Mouse (Mus musculus) embryonic facial prominence, embryonic 12.5 days (tissue): ENCODE measurements around the gene Ptk6. TPM values are rescaled to one million over a fixed set of nuclear protein-coding genes. Genes with fewer than 3 reads are reported as not detected.
A peak's percentile ranks its signal among the peaks of the same experiment; 100 is the strongest.

Source experiments
- ATAC-seq: fragments of 200-750 bp; cut with Nextera tagmentation; 2 replicates; pipeline ENCODE4 v1.8.0; 2017; ENCODE audit not compliant: insufficient number of reproducible peaks, insufficient read depth, low FRiP score, low TSS enrichment
- H3K27ac ChIP-seq: fragments of 300-500 bp; sonication (generic); 2 replicates; pipeline ENCODE4 v1.5.1; 2016; ENCODE audit warnings: mild to moderate bottlenecking
- H3K27me3 ChIP-seq: fragments of 300-500 bp; sonication (generic); 2 replicates; pipeline ENCODE4 v1.6.1; 2016; ENCODE audit warnings: mild to moderate bottlenecking, moderate library complexity
- H3K36me3 ChIP-seq: fragments of 300-500 bp; sonication (generic); 2 replicates; pipeline ENCODE4 v1.6.1; 2016; ENCODE audit warnings: mild to moderate bottlenecking
- H3K4me1 ChIP-seq: fragments of 300-500 bp; sonication (generic); 2 replicates; pipeline ENCODE4 v1.6.1; 2016
- H3K4me2 ChIP-seq: fragments of 300-500 bp; sonication (generic); replicated peaks from 2 replicates; pipeline ENCODE4 v1.6.1; 2016; ENCODE audit warnings: mild to moderate bottlenecking, moderate library complexity
- H3K4me3 ChIP-seq: fragments of 300-500 bp; sonication (generic); 2 replicates; pipeline ENCODE4 v1.5.1; 2016; ENCODE audit warnings: mild to moderate bottlenecking
- H3K9ac ChIP-seq: fragments of 300-500 bp; sonication (generic); 2 replicates; pipeline ENCODE4 v1.6.1; 2016; ENCODE audit warnings: mild to moderate bottlenecking, moderate library complexity
- H3K9me3 ChIP-seq: fragments of 300-500 bp; sonication (generic); 2 replicates; pipeline ENCODE4 v1.6.1; 2016; ENCODE audit warnings: mild to moderate bottlenecking, moderate library complexity
- WGBS: fragments of 180-500 bp; shearing (Covaris S2); methylation state at CpG from one replicate; pipeline ENCODE4 v1.1.7; 2016; 5-methylcytosine and 5-hydroxymethylcytosine counted together
- polyA plus RNA-seq: library from polyadenylated mRNA; unstranded; fragments of >200 nt; fragmentation: Nextera tagmentation; extraction: Ambion mirVana; gene quantifications from 2 replicates; pipeline ENCODE4 v1.2.1, GENCODE M21; 2016

The Ptk6 gene
- polyA plus RNA-seq, 1 experiment from 2014 or later, result not detected

- Histone ChIP-seq H3K36me3 (no peaks in the 10 kb centered on the region), H3K27ac (no peak overlapping the region), H3K27me3 (peaks cover 46% of the 10 kb centered on the region), H3K4me2 (no peak overlapping the region), H3K4me1 (peaks cover 6% of the 10 kb centered on the region; the same call in 1 of the 2 replicates), H3K9ac (no peak overlapping the region), H3K9me3 (no peaks in the 10 kb centered on the region), H3K4me3 (no peak overlapping the region)
- WGBS, result 68% methylated on average over 6 of the region's 6 CpGs
- no peak for ATAC-seq
Measured at GRCm38 (mm10) chr2:181157716-181158302, 44.8 kb downstream of the Ptk6 start.

DNA sequence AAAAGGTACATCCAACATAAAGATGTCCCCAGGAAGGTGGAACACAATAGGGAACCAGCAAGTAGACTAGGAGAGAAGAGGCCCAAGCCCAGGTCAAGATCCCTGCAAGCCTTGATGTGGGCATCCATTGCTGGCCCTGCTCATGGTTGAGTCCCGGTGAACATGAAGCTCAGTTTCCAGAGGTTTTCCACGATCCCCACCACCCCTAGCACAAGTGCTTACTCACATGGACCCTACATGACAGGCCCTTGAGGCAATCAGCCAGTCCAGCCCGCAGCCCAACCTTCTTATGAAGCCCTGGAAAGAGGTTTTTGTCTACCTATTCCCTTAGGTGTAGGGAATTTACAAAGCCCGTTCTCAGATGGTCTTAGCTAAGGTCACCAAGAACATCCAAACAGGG, 45.4 kb downstream of the Ptk6 start:
- H3K4me2 ChIP-seq, result no peak overlapping the region; the same call in 1 of the 2 replicates
- no peak overlapping the region for H3K9ac ChIP-seq
- 80% methylated on average over 4 of the region's 4 CpGs for WGBS
- no peaks in the 10 kb centered on the region for H3K9me3 ChIP-seq
- no peak overlapping the region for H3K27ac ChIP-seq
- H3K4me1 ChIP-seq, result peaks cover 6% of the 10 kb centered on the region; the same call in 1 of the 2 replicates
- H3K4me3 ChIP-seq, result peak overlapping the region; percentile 28; the same call in 1 of the 2 replicates
- peaks cover 46% of the 10 kb centered on the region for H3K27me3 ChIP-seq
- no peaks in the 10 kb centered on the region for H3K36me3 ChIP-seq
- no peak for ATAC-seq

GRCm38 (mm10) chr2:181156248-181157121, 46.1 kb downstream of the Ptk6 start, which contains the start of gene Eef1a2:
Gene Eef1a2 (minus strand): TSS chr2:181157014.
- no peak within 1 kb of the TSS for H3K9ac ChIP-seq
- peaks cover 46% of the 10 kb centered on the region for H3K27me3 ChIP-seq
- no peaks in the 10 kb centered on the region for H3K9me3 ChIP-seq
- ATAC-seq, result no peak
- peak within 1 kb of the TSS; percentile 43 for H3K4me2 ChIP-seq
- peak within 1 kb of the TSS; percentile 28 for H3K4me3 ChIP-seq
- WGBS, result 3% methylated on average over 55 of the region's 55 CpGs
- no peak within 1 kb of the TSS for H3K27ac ChIP-seq
- no peaks in the 10 kb centered on the region for H3K36me3 ChIP-seq
- peaks cover 6% of the 10 kb centered on the region; the same call in 1 of the 2 replicates for H3K4me1 ChIP-seq

DNA sequence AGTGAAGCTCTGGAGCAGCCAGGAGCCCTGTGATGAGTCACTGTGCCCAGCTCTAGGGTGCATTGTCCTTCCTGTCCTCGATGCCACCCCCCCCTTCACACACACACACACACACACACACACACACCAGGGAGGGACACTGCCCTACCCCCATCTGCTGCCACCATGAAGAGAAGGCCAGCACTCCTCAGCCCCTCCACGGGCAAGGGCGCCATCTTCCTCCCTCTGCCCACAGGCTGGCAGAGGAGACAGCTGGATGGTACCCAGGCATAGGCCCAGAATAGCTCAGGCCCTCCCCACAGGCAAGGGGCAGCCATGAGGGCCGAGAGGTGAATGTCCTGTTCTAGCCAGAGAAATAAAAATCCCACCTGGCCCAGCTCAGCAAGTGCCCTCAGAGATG, 46.8 kb downstream of the Ptk6 start:
- WGBS, result 67% methylated on average over 4 of the region's 4 CpGs
- Histone ChIP-seq H3K27me3 (peaks cover 53% of the 10 kb centered on the region), H3K4me1 (peaks cover 6% of the 10 kb centered on the region; the same call in 1 of the 2 replicates), H3K36me3 (no peaks in the 10 kb centered on the region), H3K4me3 (0 out of 2 replicates have a peak overlapping the region, but pooled peaks have one; percentile 28), H3K9me3 (no peaks in the 10 kb centered on the region), H3K27ac (no peak overlapping the region), H3K4me2 (no peak overlapping the region), H3K9ac (no peak overlapping the region)
- ATAC-seq, result no peak

- no peaks in the 10 kb centered on the region for H3K36me3 ChIP-seq
- peaks cover 4% of the 10 kb centered on the region; the same call in 1 of the 2 replicates for H3K4me1 ChIP-seq
- WGBS, result 78% methylated on average over 8 of the region's 8 CpGs
- no peak overlapping the region for H3K9ac ChIP-seq
- no peaks in the 10 kb centered on the region for H3K9me3 ChIP-seq
- H3K27ac ChIP-seq, result no peak overlapping the region
- H3K4me2 ChIP-seq, result no peak overlapping the region
- no peak overlapping the region for H3K4me3 ChIP-seq
- no peak for ATAC-seq
- peaks cover 62% of the 10 kb centered on the region for H3K27me3 ChIP-seq
Measured at GRCm38 (mm10) chr2:181154831-181155415, 47.7 kb downstream of the Ptk6 start.

GRCm38 (mm10) chr2:181154361-181154760, 48.2 kb downstream of the Ptk6 start:
- no peak overlapping the region for H3K4me2 ChIP-seq
- no peaks in the 10 kb centered on the region for H3K9me3 ChIP-seq
- no peak overlapping the region for H3K9ac ChIP-seq
- H3K27me3 ChIP-seq, result peaks cover 68% of the 10 kb centered on the region
- 87% methylated on average over 3 of the region's 3 CpGs for WGBS
- H3K36me3 ChIP-seq, result no peaks in the 10 kb centered on the region
- no peak overlapping the region for H3K27ac ChIP-seq
- no peak for ATAC-seq
- H3K4me3 ChIP-seq, result no peak overlapping the region
- no peaks in the 10 kb centered on the region for H3K4me1 ChIP-seq

GRCm38 (mm10) chr2:181153837-181154236, 48.8 kb downstream of the Ptk6 start:
- no peaks in the 10 kb centered on the region for H3K9me3 ChIP-seq
- no peaks in the 10 kb centered on the region for H3K36me3 ChIP-seq
- H3K4me2 ChIP-seq, result no peak overlapping the region
- no peak overlapping the region for H3K9ac ChIP-seq
- no peaks in the 10 kb centered on the region for H3K4me1 ChIP-seq
- H3K27me3 ChIP-seq, result peaks cover 72% of the 10 kb centered on the region
- ATAC-seq, result no peak
- 4% methylated on average over 1 of the region's 1 CpGs for WGBS
- H3K27ac ChIP-seq, result no peak overlapping the region
- no peak overlapping the region for H3K4me3 ChIP-seq

DNA sequence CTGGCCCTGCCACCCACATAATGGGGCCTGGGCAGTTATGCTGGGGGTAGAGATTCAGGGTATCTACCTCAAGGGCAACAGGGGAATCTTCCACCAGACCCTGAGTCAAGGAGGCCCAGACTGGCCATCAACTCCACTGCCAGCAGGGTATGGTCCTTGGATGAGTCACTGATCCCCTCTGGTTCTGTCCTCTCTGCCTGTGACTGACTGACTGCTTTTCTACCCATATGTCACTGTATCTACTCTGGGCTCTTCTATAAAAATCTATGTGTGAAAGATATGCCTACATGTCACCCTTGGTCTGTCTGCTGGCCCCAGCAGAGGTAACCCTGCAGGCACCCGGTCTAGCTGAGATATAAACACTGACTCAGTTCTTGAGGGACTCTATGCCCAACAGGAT, 49.5 kb downstream of the Ptk6 start:
- H3K9me3 ChIP-seq, result no peaks in the 10 kb centered on the region
- peaks cover 6% of the 10 kb centered on the region for H3K4me1 ChIP-seq
- no peak for ATAC-seq
- H3K4me2 ChIP-seq, result no peak overlapping the region
- no peak overlapping the region for H3K9ac ChIP-seq
- H3K36me3 ChIP-seq, result no peaks in the 10 kb centered on the region
- no peak overlapping the region for H3K4me3 ChIP-seq
- H3K27ac ChIP-seq, result no peak overlapping the region
- H3K27me3 ChIP-seq, result peaks cover 73% of the 10 kb centered on the region
- WGBS, result 94% methylated on average over 1 of the region's 1 CpGs

DNA sequence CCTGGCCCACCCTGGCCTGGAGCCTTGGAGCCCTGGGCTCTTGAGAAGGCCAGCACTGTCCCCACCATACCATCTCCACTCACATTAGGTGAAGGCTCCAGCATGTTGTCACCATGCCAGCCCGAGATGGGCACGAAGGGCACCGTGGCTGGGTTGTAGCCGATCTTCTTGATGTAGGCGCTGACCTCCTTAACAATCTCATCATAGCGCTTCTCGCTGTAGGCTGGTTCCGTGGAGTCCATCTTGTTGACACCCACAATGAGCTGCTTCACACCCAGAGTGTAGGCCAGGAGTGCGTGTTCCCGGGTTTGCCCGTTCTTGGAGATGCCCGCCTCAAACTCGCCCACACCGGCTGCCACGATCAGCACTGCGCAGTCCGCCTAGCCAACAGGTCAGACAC, 49.9 kb downstream of the Ptk6 start:
- Histone ChIP-seq H3K36me3 (no peaks in the 10 kb centered on the region), H3K27me3 (peaks cover 73% of the 10 kb centered on the region), H3K4me2 (no peak overlapping the region), H3K4me1 (peaks cover 6% of the 10 kb centered on the region), H3K9ac (no peak overlapping the region), H3K4me3 (no peak overlapping the region), H3K9me3 (no peaks in the 10 kb centered on the region), H3K27ac (no peak overlapping the region)
- no peak for ATAC-seq
- 88% methylated on average over 17 of the region's 17 CpGs for WGBS

GRCm38 (mm10) chr2:181150281-181150680, 52.3 kb downstream of the Ptk6 start:
- no peaks in the 10 kb centered on the region for H3K9me3 ChIP-seq
- WGBS, result 70% methylated on average over 6 of the region's 6 CpGs
- no peak overlapping the region for H3K27ac ChIP-seq

DNA sequence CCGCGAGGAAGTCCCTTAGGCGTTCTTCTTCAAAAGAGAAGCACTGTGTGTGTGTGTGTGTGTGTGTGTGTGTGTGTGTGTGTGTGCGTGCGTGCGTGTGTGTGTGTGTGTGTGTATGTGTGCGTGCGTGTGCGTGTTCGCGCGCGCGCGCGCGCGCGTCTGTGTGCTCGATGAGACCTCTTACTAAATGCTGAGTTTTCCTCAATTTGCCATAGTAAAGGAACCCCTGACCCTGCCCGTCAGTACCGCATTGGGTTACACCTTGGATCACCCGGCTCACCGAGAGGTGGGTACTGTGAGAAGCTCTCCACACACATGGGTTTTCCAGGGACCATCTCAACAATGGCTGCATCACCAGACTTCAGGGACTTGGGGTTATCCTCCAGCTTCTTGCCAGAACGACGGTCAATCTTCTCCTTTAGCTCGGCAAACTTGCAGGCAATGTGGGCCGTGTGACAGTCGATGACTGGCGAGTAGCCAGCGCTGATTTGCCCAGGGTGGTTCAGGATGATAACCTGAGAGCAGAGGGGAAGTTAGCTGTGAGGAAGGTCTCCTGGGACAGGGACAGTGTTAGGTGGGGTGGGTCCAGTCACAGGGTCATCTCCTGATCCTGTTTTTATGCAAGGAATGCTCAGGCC, 54.2 kb downstream of the Ptk6 start:
- H3K27me3 ChIP-seq, result peaks cover 52% of the 10 kb centered on the region
- peak overlapping the region; percentile 94 for H3K4me2 ChIP-seq
- peaks cover 6% of the 10 kb centered on the region for H3K4me1 ChIP-seq
- H3K9ac ChIP-seq, result 0 out of 2 replicates have a peak overlapping the region, but pooled peaks have one; percentile 43
- H3K9me3 ChIP-seq, result no peaks in the 10 kb centered on the region
- 18% methylated on average over 30 of the region's 31 CpGs for WGBS
- no peaks in the 10 kb centered on the region for H3K36me3 ChIP-seq
- H3K27ac ChIP-seq, result no peak overlapping the region
- H3K4me3 ChIP-seq, result peak overlapping the region; percentile 47
- ATAC-seq, result no peak

More at GRCm38 (mm10) chr2:181150281-181150680, 52.3 kb downstream of the Ptk6 start:
- H3K4me2 ChIP-seq, result no peak overlapping the region
- no peak for ATAC-seq
- H3K4me3 ChIP-seq, result no peak overlapping the region
- H3K36me3 ChIP-seq, result no peaks in the 10 kb centered on the region
- H3K4me1 ChIP-seq, result peaks cover 6% of the 10 kb centered on the region
- no peak overlapping the region for H3K9ac ChIP-seq
- peaks cover 64% of the 10 kb centered on the region for H3K27me3 ChIP-seq
